Mouse (Mus musculus) heart, embryonic 13.5 days (tissue): ENCODE results near the gene Defb45. TPM values are rescaled to one million over a fixed set of nuclear protein-coding genes. Genes with fewer than 3 reads are reported as not detected.

Source experiments
- ATAC-seq: fragments of 200-750 bp; cut with Nextera tagmentation; 2 replicates; pipeline ENCODE4 v1.8.0; 2017; ENCODE audit warnings: moderate TSS enrichment; ENCODE audit not compliant: insufficient number of reproducible peaks, low FRiP score, low TSS enrichment; ENCODE audit errors: extremely low read depth
- H3K27ac ChIP-seq: fragments of 300-500 bp; sonication (generic); replicated peaks from 2 replicates; pipeline ENCODE4 v1.5.1; 2015; ENCODE audit warnings: moderate library complexity, mild to moderate bottlenecking, inconsistent platforms
- H3K27me3 ChIP-seq: fragments of 300-500 bp; sonication (generic); replicated peaks from 2 replicates; pipeline ENCODE4 v1.6.1; 2015; ENCODE audit warnings: mild to moderate bottlenecking, inconsistent platforms
- H3K36me3 ChIP-seq: fragments of 300-500 bp; sonication (generic); 2 replicates; pipeline ENCODE4 v1.6.1; 2015; ENCODE audit warnings: mild to moderate bottlenecking, inconsistent platforms
- H3K4me1 ChIP-seq: fragments of 300-500 bp; sonication (generic); 2 replicates; pipeline ENCODE4 v1.6.1; 2015; ENCODE audit warnings: inconsistent platforms
- H3K4me2 ChIP-seq: fragments of 300-500 bp; sonication (generic); 2 replicates; pipeline ENCODE4 v1.6.1; 2015; ENCODE audit warnings: inconsistent platforms, mild to moderate bottlenecking, moderate library complexity
- H3K4me3 ChIP-seq: fragments of 300-500 bp; sonication (generic); 2 replicates; pipeline ENCODE4 v1.5.1; 2015; ENCODE audit warnings: moderate library complexity, mild to moderate bottlenecking, inconsistent platforms
- H3K9ac ChIP-seq: fragments of 300-500 bp; sonication (generic); 2 replicates; pipeline ENCODE4 v1.6.1; 2015; ENCODE audit warnings: inconsistent platforms, mild to moderate bottlenecking, moderate library complexity
- H3K9me3 ChIP-seq: fragments of 300-500 bp; sonication (generic); 2 replicates; pipeline ENCODE4 v1.6.1; 2016; ENCODE audit warnings: inconsistent platforms
- WGBS: fragments of 180-500 bp; shearing (Covaris S2); methylation state at CpG from one replicate; pipeline ENCODE4 v1.1.7; 2015; ENCODE audit warnings: mixed read lengths; 5-methylcytosine and 5-hydroxymethylcytosine counted together
- polyA plus RNA-seq: library from polyadenylated mRNA; unstranded; fragments of >200 nt; fragmentation: Nextera tagmentation; extraction: Ambion mirVana; gene quantifications from 2 replicates; pipeline ENCODE4 v1.2.1, GENCODE M21; 2015

The Defb45 gene
- not detected in 2 replicates for polyA plus RNA-seq

DNA sequence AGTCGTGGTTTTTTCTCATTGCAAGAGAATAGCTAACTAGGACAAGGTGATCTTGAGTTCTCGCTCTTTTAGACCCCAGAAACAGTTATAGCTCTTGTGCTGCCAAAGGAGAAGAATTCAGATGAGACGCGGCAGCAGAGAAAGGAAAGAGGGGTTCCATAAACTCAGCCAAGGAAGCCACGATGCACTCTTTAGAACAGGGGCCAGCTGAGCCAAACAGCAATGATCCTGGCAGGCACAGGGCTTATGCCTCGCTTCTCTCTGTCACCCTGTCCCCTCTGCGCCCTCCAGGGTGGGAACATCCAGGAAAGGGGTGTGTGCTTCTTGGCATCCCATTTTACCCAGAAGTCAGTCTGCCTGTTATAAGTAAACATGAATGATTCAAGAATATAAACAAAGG lies at the start of gene Defb45:
Gene Defb45, minus strand, starts transcription at position 101 of the 400 bp plus-strand sequence.
- Histone ChIP-seq H3K4me1 (no peaks in the 10 kb centered on the region), H3K27me3 (no peaks in the 10 kb centered on the region), H3K9me3 (no peaks in the 10 kb centered on the region), H3K4me2 (no peak within 1 kb of the TSS), H3K4me3 (no peak within 1 kb of the TSS), H3K36me3 (no peaks in the 10 kb centered on the region), H3K9ac (no peak within 1 kb of the TSS), H3K27ac (no peak within 1 kb of the TSS)
- 65% methylated on average over 7 of the region's 7 CpGs for WGBS
- ATAC-seq = no peak

DNA sequence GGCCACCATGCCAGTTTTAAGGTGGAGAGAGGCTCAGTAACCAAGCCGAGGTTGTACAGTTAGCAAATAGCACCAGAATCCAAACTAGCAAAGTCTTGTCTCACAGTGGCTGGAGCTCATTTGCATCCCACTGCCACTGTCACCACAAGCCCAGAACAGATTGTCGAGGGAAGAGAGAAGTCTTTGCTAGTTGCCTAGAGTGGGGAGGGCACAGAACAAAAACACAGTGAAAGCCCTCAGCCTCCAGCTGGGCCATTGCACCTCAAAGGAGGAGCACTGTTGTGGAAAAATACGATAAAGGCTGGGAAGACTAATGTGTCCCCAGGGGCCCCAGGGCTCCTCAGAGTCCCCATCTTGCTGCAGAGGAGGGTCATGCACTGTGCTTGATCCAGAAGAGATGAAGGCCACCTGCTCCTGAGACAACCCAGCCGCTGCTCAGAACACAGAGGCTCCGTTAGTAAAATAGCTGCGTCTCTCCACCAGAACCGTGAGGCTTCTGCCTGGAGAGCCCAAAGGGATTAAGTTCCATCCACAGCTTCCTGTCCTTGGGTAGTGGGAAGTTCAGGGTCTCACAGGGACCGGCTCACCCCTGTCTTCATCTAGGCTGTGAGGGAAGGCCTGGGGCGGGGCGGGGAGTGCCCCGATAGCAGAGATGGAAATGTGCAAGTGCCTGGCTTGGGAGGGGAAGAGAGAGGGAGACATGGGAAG lies 40.4 kb upstream of the Defb45 start:
- Histone ChIP-seq H3K4me3 (no peak overlapping the region), H3K9ac (peak overlapping the region; percentile 33; the same call in 1 of the 2 replicates), H3K4me2 (no peak overlapping the region; the same call in 1 of the 2 replicates), H3K36me3 (peaks cover under 1% of the 10 kb centered on the region; the same call in 1 of the 2 replicates), H3K27ac (peak overlapping the region; percentile 92), H3K4me1 (peaks cover 44% of the 10 kb centered on the region), H3K27me3 (peaks cover under 1% of the 10 kb centered on the region; the same call in 1 of the 2 replicates), H3K9me3 (no peaks in the 10 kb centered on the region)
- ATAC-seq = no peak
- 23% methylated on average over 11 of the region's 11 CpGs for WGBS

DNA sequence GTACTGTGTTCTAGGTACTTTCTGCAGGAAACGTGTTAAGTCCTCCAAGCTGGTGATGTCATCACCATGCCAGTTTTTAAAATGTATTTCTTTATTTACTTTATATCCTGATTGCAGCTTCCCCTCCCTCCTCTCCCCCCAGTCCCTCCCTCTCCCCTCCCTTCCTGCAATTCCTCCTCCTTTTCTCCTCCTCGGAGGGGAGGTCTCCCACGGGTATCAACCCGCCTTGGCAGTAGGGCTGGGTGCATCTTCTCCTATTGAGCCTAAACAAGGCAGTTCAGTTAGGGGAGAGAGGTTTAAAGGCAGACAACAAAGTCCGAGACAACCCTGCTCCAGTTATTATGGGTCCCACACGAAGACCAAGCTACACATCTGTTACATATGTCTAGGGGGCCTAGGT lies 39.7 kb upstream of the Defb45 start:
- H3K27ac ChIP-seq = peak overlapping the region; percentile 92
- peaks cover 4% of the 10 kb centered on the region; the same call in 1 of the 2 replicates for H3K36me3 ChIP-seq
- H3K9ac ChIP-seq = no peak overlapping the region
- peaks cover 4% of the 10 kb centered on the region; the same call in 1 of the 2 replicates for H3K27me3 ChIP-seq
- peaks cover 49% of the 10 kb centered on the region for H3K4me1 ChIP-seq
- ATAC-seq = no peak
- H3K9me3 ChIP-seq = no peaks in the 10 kb centered on the region
- H3K4me3 ChIP-seq = no peak overlapping the region
- no peak overlapping the region for H3K4me2 ChIP-seq
- WGBS = 51% methylated on average over 6 of the region's 6 CpGs

- Histone ChIP-seq H3K27me3 (peaks cover 4% of the 10 kb centered on the region; the same call in 1 of the 2 replicates), H3K4me3 (no peak overlapping the region), H3K9ac (no peak overlapping the region), H3K36me3 (peaks cover 4% of the 10 kb centered on the region; the same call in 1 of the 2 replicates), H3K4me1 (peaks cover 63% of the 10 kb centered on the region), H3K4me2 (no peak overlapping the region), H3K27ac (peak overlapping the region; percentile 92), H3K9me3 (no peaks in the 10 kb centered on the region)
- WGBS = 76% methylated on average over 4 of the region's 4 CpGs
- no peak for ATAC-seq
Observed at GRCm38 (mm10) chr2:152637381-152637780, 38.2 kb upstream of the Defb45 start.

DNA sequence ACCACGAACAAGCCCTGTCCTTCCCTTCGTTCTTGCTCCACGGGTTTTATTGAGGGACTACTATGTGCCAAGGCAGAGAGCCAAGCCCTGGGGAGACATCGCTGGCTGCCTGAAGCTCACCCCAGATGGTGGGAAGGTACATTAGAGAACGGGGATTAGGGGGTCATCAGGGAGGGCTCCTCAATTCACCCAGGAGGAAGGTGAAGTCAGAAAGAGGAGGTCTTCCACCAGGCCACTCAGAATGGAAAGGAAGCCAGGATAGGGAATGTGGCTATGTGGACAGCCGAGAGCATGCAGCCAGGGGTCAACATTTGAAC lies 37.8 kb upstream of the Defb45 start:
- Histone ChIP-seq H3K9me3 (no peaks in the 10 kb centered on the region), H3K4me1 (peaks cover 67% of the 10 kb centered on the region), H3K36me3 (peaks cover 4% of the 10 kb centered on the region; the same call in 1 of the 2 replicates), H3K9ac (no peak overlapping the region), H3K4me3 (no peak overlapping the region), H3K27me3 (peaks cover 4% of the 10 kb centered on the region; the same call in 1 of the 2 replicates), H3K27ac (peak overlapping the region; percentile 92), H3K4me2 (0 out of 2 replicates have a peak overlapping the region, but pooled peaks have one; percentile 43)
- ATAC-seq = no peak
- WGBS = 61% methylated on average over 6 of the region's 6 CpGs

DNA sequence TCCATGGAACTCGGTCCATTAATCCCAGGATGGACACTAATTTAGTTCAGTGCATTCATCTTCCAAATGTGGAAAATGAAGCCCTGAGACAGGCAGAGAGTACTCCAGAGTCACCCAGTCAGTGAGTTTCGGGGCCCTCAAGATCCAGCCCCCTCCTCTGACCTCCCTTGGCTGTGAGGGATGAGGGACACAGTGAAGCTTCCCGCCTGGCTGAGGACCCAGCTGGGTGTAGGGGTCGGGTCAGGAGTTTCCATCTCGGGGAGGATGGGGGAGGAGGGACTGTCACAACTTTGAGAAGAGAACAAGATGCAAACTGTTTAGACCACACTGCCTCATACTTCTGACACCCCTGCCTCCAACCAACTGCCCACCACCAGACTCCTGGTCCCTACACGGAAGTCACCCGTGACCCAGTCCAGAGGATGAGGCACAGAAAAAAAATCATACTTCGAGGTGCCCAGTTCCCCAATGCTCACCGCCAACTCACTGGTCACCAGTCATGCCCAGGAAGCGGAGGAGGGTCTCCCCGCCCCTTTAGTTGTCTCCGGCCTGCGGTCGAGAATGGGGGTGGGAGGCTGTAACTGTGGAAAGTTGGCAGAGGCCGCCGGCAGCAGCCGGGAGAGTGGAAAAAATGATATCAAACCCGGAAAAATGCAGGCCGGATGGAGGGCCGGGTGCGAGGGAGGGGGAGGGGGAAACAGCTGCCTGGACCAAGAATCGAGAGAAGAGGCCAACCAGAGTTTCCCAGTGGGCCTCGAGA lies 37.2 kb upstream of the Defb45 start:
- Histone ChIP-seq H3K36me3 (peaks cover 4% of the 10 kb centered on the region; the same call in 1 of the 2 replicates), H3K9me3 (no peaks in the 10 kb centered on the region), H3K4me1 (peaks cover 67% of the 10 kb centered on the region), H3K4me2 (peak overlapping the region; percentile 43), H3K27me3 (peaks cover 4% of the 10 kb centered on the region; the same call in 1 of the 2 replicates), H3K27ac (peak overlapping the region; percentile 92), H3K4me3 (no peak overlapping the region), H3K9ac (peak overlapping the region; percentile 47; the same call in 1 of the 2 replicates)
- WGBS = 45% methylated on average over 23 of the region's 23 CpGs
- ATAC-seq = peak; percentile 66

DNA sequence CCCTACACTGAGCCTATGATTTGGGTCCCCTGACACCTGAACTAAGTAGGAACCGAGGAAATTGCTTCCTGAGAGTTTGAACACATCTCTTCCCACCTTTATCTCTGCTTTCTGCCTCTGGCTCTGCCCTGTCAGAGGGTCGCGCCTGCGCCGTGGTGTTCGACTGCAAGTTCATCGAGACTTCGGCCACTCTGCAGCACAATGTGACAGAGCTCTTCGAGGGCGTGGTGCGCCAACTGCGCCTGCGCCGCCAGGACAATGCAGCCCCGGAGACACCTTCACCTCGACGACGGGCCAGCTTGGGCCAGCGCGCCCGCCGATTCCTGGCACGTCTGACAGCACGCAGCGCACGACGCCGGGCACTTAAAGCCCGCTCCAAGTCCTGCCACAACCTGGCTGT lies 35.1 kb upstream of the Defb45 start:
- no peak for ATAC-seq
- 51% methylated on average over 29 of the region's 29 CpGs for WGBS
- peaks cover 4% of the 10 kb centered on the region; the same call in 1 of the 2 replicates for H3K36me3 ChIP-seq
- H3K27me3 ChIP-seq = peaks cover 8% of the 10 kb centered on the region
- peak overlapping the region; percentile 12; the same call in 1 of the 2 replicates for H3K4me2 ChIP-seq
- H3K27ac ChIP-seq = peak overlapping the region; percentile 52
- peaks cover 65% of the 10 kb centered on the region for H3K4me1 ChIP-seq
- no peak overlapping the region for H3K4me3 ChIP-seq
- H3K9ac ChIP-seq = no peak overlapping the region
- H3K9me3 ChIP-seq = no peaks in the 10 kb centered on the region

- H3K27ac ChIP-seq = peak overlapping the region; percentile 65
- H3K4me1 ChIP-seq = peaks cover 66% of the 10 kb centered on the region
- peak overlapping the region; percentile 62 for H3K4me2 ChIP-seq
- no peak for ATAC-seq
- H3K4me3 ChIP-seq = peak overlapping the region; percentile 32
- H3K36me3 ChIP-seq = peaks cover 4% of the 10 kb centered on the region; the same call in 1 of the 2 replicates
- H3K9ac ChIP-seq = peak overlapping the region; percentile 69
- no peaks in the 10 kb centered on the region for H3K9me3 ChIP-seq
- H3K27me3 ChIP-seq = peaks cover 18% of the 10 kb centered on the region
- 23% methylated on average over 17 of the region's 17 CpGs for WGBS
Observed at GRCm38 (mm10) chr2:152633334-152633733, 34.1 kb upstream of the Defb45 start.

- Histone ChIP-seq H3K9ac (0 out of 2 replicates have a peak overlapping the region, but pooled peaks have one; percentile 20), H3K27ac (no peak overlapping the region), H3K4me3 (0 out of 2 replicates have a peak overlapping the region, but pooled peaks have one; percentile 66), H3K9me3 (no peaks in the 10 kb centered on the region), H3K4me1 (peaks cover 60% of the 10 kb centered on the region), H3K36me3 (peaks cover 4% of the 10 kb centered on the region; the same call in 1 of the 2 replicates), H3K4me2 (0 out of 2 replicates have a peak overlapping the region, but pooled peaks have one; percentile 91), H3K27me3 (peaks cover 50% of the 10 kb centered on the region)
- ATAC-seq = no peak
- WGBS = 71% methylated on average over 6 of the region's 6 CpGs
Observed at GRCm38 (mm10) chr2:152629904-152630303, 30.7 kb upstream of the Defb45 start.

- Histone ChIP-seq H3K4me2 (peak overlapping the region; percentile 91), H3K9ac (0 out of 2 replicates have a peak overlapping the region, but pooled peaks have one; percentile 7), H3K4me3 (peak overlapping the region; percentile 66; the same call in 1 of the 2 replicates), H3K36me3 (peaks cover under 1% of the 10 kb centered on the region; the same call in 1 of the 2 replicates), H3K27me3 (peaks cover 46% of the 10 kb centered on the region), H3K4me1 (peaks cover 54% of the 10 kb centered on the region), H3K9me3 (no peaks in the 10 kb centered on the region), H3K27ac (no peak overlapping the region)
- 53% methylated on average over 3 of the region's 3 CpGs for WGBS
- ATAC-seq = no peak
Observed at GRCm38 (mm10) chr2:152629239-152629638, 30.0 kb upstream of the Defb45 start.

DNA sequence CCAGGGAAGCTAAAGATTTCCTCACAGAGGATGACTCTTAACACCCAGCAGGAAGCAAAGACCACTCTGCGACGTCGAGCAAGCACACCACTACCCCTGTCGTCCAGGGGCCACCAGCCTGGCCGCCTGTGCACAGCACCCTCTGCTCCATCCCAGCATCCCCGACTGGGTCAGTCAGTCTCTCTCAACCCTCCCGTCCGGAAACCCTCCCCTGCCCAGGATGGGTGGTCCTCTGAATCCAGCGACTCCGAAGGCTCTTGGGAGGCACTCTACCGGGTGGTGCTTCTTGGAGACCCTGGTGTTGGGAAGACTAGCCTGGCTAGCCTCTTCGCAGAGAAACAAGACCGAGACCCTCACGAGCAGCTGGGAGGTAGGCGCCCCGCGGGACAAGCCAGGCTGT lies 28.9 kb upstream of the Defb45 start:
- WGBS = 43% methylated on average over 17 of the region's 17 CpGs
- no peak for ATAC-seq
- Histone ChIP-seq H3K9me3 (no peaks in the 10 kb centered on the region), H3K4me3 (peak overlapping the region; percentile 66), H3K4me2 (peak overlapping the region; percentile 91), H3K27me3 (peaks cover 46% of the 10 kb centered on the region), H3K4me1 (peaks cover 43% of the 10 kb centered on the region), H3K9ac (peak overlapping the region; percentile 84), H3K27ac (no peak overlapping the region), H3K36me3 (no peaks in the 10 kb centered on the region)
